Mouse (Mus musculus) intestine, embryonic 15.5 days (tissue): ENCODE measurements at regions not wholly inside any gene's neighbourhood (a gene's known extent, or its start where the extent isn't known, plus 50 kb on each side); places are given as distances from the start of the nearest gene placed in this dataset.

Experiments used
- ATAC-seq: fragments of 200-750 bp; cut with Nextera tagmentation; 2 replicates; pipeline ENCODE4 v1.8.0; 2017; ENCODE audit warnings: moderate TSS enrichment, moderate library complexity
- H3K27ac ChIP-seq: fragments of 300-500 bp; sonication (generic); 2 replicates; pipeline ENCODE4 v1.5.1; 2015; ENCODE audit warnings: mild to moderate bottlenecking, inconsistent platforms
- H3K27me3 ChIP-seq: fragments of 300-500 bp; sonication (generic); replicated peaks from 2 replicates; pipeline ENCODE4 v1.6.1; 2015; ENCODE audit warnings: inconsistent platforms
- H3K36me3 ChIP-seq: fragments of 300-500 bp; sonication (generic); 2 replicates; pipeline ENCODE4 v1.6.1; 2015; ENCODE audit warnings: inconsistent platforms
- H3K4me1 ChIP-seq: fragments of 300-500 bp; sonication (generic); replicated peaks from 2 replicates; pipeline ENCODE4 v1.6.1; 2015; ENCODE audit warnings: inconsistent platforms
- H3K4me2 ChIP-seq: fragments of 300-500 bp; sonication (generic); replicated peaks from 2 replicates; pipeline ENCODE4 v1.6.1; 2015; ENCODE audit warnings: mild to moderate bottlenecking, inconsistent platforms
- H3K4me3 ChIP-seq: fragments of 300-500 bp; sonication (generic); replicated peaks from 2 replicates; pipeline ENCODE4 v1.5.1; 2015; ENCODE audit warnings: inconsistent platforms
- H3K9ac ChIP-seq: fragments of 300-500 bp; sonication (generic); 2 replicates; pipeline ENCODE4 v1.6.1; 2015; ENCODE audit warnings: inconsistent platforms
- H3K9me3 ChIP-seq: fragments of 300-500 bp; sonication (generic); 2 replicates; pipeline ENCODE4 v1.6.1; 2016; ENCODE audit warnings: inconsistent platforms
- WGBS: fragments of 180-500 bp; shearing (Covaris S2); methylation state at CpG from one replicate; pipeline ENCODE4 v1.1.7; 2015; 5-methylcytosine and 5-hydroxymethylcytosine counted together

- WGBS: 78% methylated on average over 19 of the region's 19 CpGs
- H3K4me1 ChIP-seq: no peaks in the 10 kb centered on the region
- no peaks in the 10 kb centered on the region for H3K36me3 ChIP-seq
- no peak overlapping the region for H3K4me3 ChIP-seq
- no peak overlapping the region for H3K27ac ChIP-seq
- H3K4me2 ChIP-seq: no peak overlapping the region
- no peak overlapping the region for H3K9ac ChIP-seq
- H3K9me3 ChIP-seq: no peaks in the 10 kb centered on the region
- no peaks in the 10 kb centered on the region for H3K27me3 ChIP-seq
- ATAC-seq: no peak
These were observed 393.0 kb upstream of the Hnrnpa3 start for GRCm38 (mm10) chr2:75265739-75266699.

DNA sequence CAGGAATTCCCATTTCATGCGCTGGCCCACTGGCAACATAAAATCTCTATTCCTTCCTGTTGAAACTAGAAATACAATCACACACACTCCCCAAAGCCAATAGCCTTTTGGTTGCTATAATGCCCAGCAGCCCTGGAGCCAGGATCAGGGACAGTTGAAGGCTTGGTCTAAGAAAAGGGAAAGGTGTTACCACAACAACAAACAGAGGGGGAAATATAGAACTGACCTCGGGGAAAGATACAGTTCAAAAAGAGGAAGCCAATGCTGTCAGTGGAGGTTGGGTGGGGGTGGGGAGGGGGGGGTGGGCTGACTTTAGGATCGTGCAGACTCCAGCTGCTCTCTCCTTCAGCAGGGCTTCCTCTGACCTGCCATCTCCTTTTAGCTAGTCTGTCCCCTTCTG, 391.1 kb upstream of the Hnrnpa3 start:
- 61% methylated on average over 3 of the region's 3 CpGs for WGBS
- H3K27me3 ChIP-seq: no peaks in the 10 kb centered on the region
- H3K4me3 ChIP-seq: no peak overlapping the region
- no peaks in the 10 kb centered on the region for H3K4me1 ChIP-seq
- no peak for ATAC-seq
- H3K9ac ChIP-seq: no peak overlapping the region
- H3K27ac ChIP-seq: no peak overlapping the region
- no peaks in the 10 kb centered on the region for H3K36me3 ChIP-seq
- H3K9me3 ChIP-seq: no peaks in the 10 kb centered on the region
- no peak overlapping the region for H3K4me2 ChIP-seq

GRCm38 (mm10) chr2:75269446-75269845, 389.6 kb upstream of the Hnrnpa3 start:
- no peak overlapping the region for H3K4me2 ChIP-seq
- H3K27ac ChIP-seq: no peak overlapping the region
- WGBS: 71% methylated on average over 8 of the region's 8 CpGs
- H3K4me1 ChIP-seq: no peaks in the 10 kb centered on the region
- ATAC-seq: no peak
- no peak overlapping the region for H3K4me3 ChIP-seq
- no peaks in the 10 kb centered on the region for H3K36me3 ChIP-seq
- H3K27me3 ChIP-seq: no peaks in the 10 kb centered on the region
- no peaks in the 10 kb centered on the region for H3K9me3 ChIP-seq
- H3K9ac ChIP-seq: no peak overlapping the region

- ATAC-seq: no peak
- Histone ChIP-seq H3K4me1 (no peaks in the 10 kb centered on the region), H3K36me3 (no peaks in the 10 kb centered on the region), H3K27ac (no peak overlapping the region), H3K9me3 (no peaks in the 10 kb centered on the region), H3K9ac (no peak overlapping the region), H3K27me3 (no peaks in the 10 kb centered on the region), H3K4me3 (no peak overlapping the region), H3K4me2 (no peak overlapping the region)
- 77% methylated on average over 4 of the region's 4 CpGs for WGBS
These were observed 388.9 kb upstream of the Hnrnpa3 start for GRCm38 (mm10) chr2:75270115-75270514.

GRCm38 (mm10) chr2:75287900-75288299, 371.2 kb upstream of the Hnrnpa3 start:
- H3K9me3 ChIP-seq: no peaks in the 10 kb centered on the region
- H3K27ac ChIP-seq: no peak overlapping the region
- H3K4me2 ChIP-seq: no peak overlapping the region
- no peaks in the 10 kb centered on the region for H3K27me3 ChIP-seq
- H3K9ac ChIP-seq: no peak overlapping the region
- H3K4me1 ChIP-seq: no peaks in the 10 kb centered on the region
- no peaks in the 10 kb centered on the region for H3K36me3 ChIP-seq
- WGBS: 85% methylated on average over 1 of the region's 1 CpGs
- ATAC-seq: no peak
- H3K4me3 ChIP-seq: no peak overlapping the region

- no peaks in the 10 kb centered on the region for H3K27me3 ChIP-seq
- no peaks in the 10 kb centered on the region for H3K9me3 ChIP-seq
- no peaks in the 10 kb centered on the region for H3K4me1 ChIP-seq
- no peak overlapping the region for H3K4me3 ChIP-seq
- WGBS: 84% methylated on average over 2 of the region's 2 CpGs
- no peak overlapping the region for H3K9ac ChIP-seq
- H3K27ac ChIP-seq: no peak overlapping the region
- H3K4me2 ChIP-seq: no peak overlapping the region
- no peaks in the 10 kb centered on the region for H3K36me3 ChIP-seq
- ATAC-seq: no peak
These were observed 367.4 kb upstream of the Hnrnpa3 start for GRCm38 (mm10) chr2:75291674-75292073.

DNA sequence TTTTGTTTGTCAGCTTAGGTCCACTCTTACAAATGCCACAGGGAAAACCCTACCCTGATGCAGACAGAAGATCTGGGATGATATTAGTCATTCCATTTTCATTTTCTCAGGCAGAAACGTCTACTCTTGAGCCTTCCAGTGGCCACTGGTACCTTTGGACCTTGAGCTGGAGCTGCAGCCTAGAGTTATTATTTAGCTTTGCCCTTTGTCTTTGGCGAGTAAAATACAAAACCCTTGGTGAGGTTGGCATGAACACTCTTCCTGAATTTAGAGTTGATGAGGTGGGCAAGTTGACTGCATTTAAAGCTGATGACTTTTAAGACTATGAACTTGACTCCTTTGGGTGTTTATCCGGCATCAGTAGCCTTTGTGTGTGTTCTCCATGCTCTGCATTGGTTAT, 352.2 kb upstream of the Hnrnpa3 start:
- Histone ChIP-seq H3K36me3 (no peaks in the 10 kb centered on the region), H3K4me1 (no peaks in the 10 kb centered on the region), H3K9me3 (no peaks in the 10 kb centered on the region), H3K9ac (no peak overlapping the region), H3K27me3 (no peaks in the 10 kb centered on the region), H3K4me2 (no peak overlapping the region), H3K4me3 (no peak overlapping the region), H3K27ac (no peak overlapping the region)
- 73% methylated on average over 3 of the region's 3 CpGs for WGBS
- ATAC-seq: no peak

DNA sequence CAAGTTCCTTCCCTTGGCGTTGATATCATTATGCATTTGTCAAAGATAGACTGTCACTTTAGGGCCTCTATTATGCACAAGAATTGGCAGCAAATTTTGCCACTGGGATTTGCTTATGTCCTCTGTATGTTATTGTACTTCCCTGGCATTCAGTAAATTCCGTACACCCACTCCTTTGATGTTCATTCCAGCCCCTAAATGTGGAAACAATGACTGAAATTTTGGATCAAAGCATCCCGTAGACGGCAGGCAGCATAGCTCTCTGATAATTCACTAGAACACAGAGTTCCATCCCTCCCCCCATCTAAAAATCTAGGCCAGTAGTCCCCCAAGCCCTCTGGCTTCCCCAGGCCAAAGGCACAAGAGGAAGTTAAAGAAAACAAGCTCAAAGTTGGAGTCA, 347.9 kb upstream of the Hnrnpa3 start:
- 73% methylated on average over 4 of the region's 4 CpGs for WGBS
- Histone ChIP-seq H3K27me3 (0 out of 2 replicates have a peak, but pooled peaks cover 5% of the 10 kb centered on the region), H3K9me3 (no peaks in the 10 kb centered on the region), H3K4me2 (no peak overlapping the region), H3K4me3 (no peak overlapping the region), H3K9ac (no peak overlapping the region), H3K36me3 (no peaks in the 10 kb centered on the region), H3K4me1 (no peaks in the 10 kb centered on the region), H3K27ac (no peak overlapping the region)
- no peak for ATAC-seq

- H3K9ac ChIP-seq: no peak overlapping the region
- 13% methylated on average over 7 of the region's 7 CpGs for WGBS
- no peaks in the 10 kb centered on the region for H3K9me3 ChIP-seq
- H3K4me2 ChIP-seq: no peak overlapping the region
- H3K4me3 ChIP-seq: no peak overlapping the region
- H3K27ac ChIP-seq: no peak overlapping the region
- no peaks in the 10 kb centered on the region for H3K36me3 ChIP-seq
- ATAC-seq: no peak
- H3K27me3 ChIP-seq: 0 out of 2 replicates have a peak, but pooled peaks cover 5% of the 10 kb centered on the region
- no peaks in the 10 kb centered on the region for H3K4me1 ChIP-seq
These were observed 346.8 kb upstream of the Hnrnpa3 start for GRCm38 (mm10) chr2:75312246-75312645.

DNA sequence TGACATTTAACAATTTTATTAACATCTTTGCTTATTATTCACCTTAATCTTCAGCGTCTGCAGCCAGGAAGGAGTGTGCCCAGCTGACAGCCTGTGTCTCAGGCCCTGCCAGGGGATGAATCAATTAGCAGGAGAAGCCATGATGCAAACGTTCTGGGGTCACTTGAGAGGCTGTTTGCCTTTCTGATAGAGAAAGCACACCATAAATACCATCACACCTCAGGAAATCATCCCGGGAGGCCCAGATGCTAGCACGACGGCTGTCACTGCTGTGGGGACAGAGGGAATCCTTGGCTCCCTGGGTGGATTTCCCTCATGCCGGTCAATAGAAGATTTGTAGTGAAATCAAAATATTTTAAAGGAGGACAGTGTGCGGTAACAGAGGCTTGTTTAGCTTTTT, 343.7 kb upstream of the Hnrnpa3 start:
- no peaks in the 10 kb centered on the region for H3K9me3 ChIP-seq
- no peak overlapping the region for H3K4me2 ChIP-seq
- H3K9ac ChIP-seq: no peak overlapping the region
- no peak overlapping the region for H3K27ac ChIP-seq
- H3K36me3 ChIP-seq: no peaks in the 10 kb centered on the region
- 26% methylated on average over 7 of the region's 7 CpGs for WGBS
- ATAC-seq: no peak
- no peak overlapping the region for H3K4me3 ChIP-seq
- no peaks in the 10 kb centered on the region for H3K4me1 ChIP-seq
- 0 out of 2 replicates have a peak, but pooled peaks cover 5% of the 10 kb centered on the region for H3K27me3 ChIP-seq

GRCm38 (mm10) chr2:75318190-75318589, 340.9 kb upstream of the Hnrnpa3 start:
- no peaks in the 10 kb centered on the region for H3K4me1 ChIP-seq

DNA sequence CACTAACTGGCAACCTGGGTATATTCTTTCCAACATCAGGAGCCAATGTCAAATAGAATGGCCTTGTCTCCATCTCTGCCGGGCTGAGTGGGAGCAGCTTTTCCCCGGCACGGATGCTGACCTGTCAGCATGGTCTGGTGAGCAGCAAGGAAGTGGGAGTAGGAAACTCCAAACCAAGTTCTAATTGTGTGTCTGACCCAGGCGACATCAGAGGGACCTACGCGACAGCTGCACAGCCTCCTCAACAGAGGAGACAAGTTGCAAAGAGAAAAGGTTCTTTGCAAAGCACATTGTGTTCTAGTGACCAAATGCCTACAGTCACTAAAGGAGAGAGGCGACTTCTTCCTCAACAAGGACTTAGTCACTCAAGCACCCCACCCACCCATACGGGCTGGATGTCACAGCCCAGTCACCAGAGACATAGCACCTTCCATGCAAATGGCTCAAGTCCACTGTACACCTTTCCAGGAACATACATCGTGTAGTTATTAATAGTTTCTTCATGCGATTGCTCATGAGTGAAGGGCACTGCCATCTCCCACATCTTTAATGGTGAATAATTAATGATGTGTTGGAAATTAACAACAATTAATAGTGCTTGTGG, 334.8 kb upstream of the Hnrnpa3 start:
- H3K9ac ChIP-seq: no peak overlapping the region
- no peaks in the 10 kb centered on the region for H3K27me3 ChIP-seq
- H3K36me3 ChIP-seq: no peaks in the 10 kb centered on the region
- WGBS: 83% methylated on average over 10 of the region's 10 CpGs
- no peak overlapping the region for H3K4me2 ChIP-seq
- no peak overlapping the region for H3K27ac ChIP-seq
- no peak for ATAC-seq
- peaks cover 8% of the 10 kb centered on the region; the same call in 1 of the 2 replicates for H3K4me1 ChIP-seq
- H3K4me3 ChIP-seq: no peak overlapping the region
- H3K9me3 ChIP-seq: no peaks in the 10 kb centered on the region

More at GRCm38 (mm10) chr2:75318190-75318589, 340.9 kb upstream of the Hnrnpa3 start:
- Histone ChIP-seq H3K4me3 (no peak overlapping the region), H3K9me3 (no peaks in the 10 kb centered on the region), H3K27me3 (0 out of 2 replicates have a peak, but pooled peaks cover 5% of the 10 kb centered on the region), H3K9ac (no peak overlapping the region), H3K27ac (no peak overlapping the region), H3K36me3 (no peaks in the 10 kb centered on the region), H3K4me2 (no peak overlapping the region)
- WGBS: 65% methylated on average over 5 of the region's 5 CpGs
- ATAC-seq: no peak
